Mouse (Mus musculus) MN1 (cell line): ENCODE results near the gene Siglec1.
"Not testable (repeated sequence)": the region's sequence is repeated elsewhere in the genome, so short reads cannot be mapped to it uniquely, and the experiment has no call there.

ENCODE experiments used
- DNase-seq: peaks from one replicate; pipeline ENCODE4 v3.0.0-alpha.2; 2016; ENCODE audit warnings: low spot score

Siglec1 gene

GRCm38 (mm10) chr2:131086667-131087390 is at the start of gene Siglec1:
Siglec1 (minus strand) TSS chr2:131086765.
- DNase-seq, result no peak

DNA sequence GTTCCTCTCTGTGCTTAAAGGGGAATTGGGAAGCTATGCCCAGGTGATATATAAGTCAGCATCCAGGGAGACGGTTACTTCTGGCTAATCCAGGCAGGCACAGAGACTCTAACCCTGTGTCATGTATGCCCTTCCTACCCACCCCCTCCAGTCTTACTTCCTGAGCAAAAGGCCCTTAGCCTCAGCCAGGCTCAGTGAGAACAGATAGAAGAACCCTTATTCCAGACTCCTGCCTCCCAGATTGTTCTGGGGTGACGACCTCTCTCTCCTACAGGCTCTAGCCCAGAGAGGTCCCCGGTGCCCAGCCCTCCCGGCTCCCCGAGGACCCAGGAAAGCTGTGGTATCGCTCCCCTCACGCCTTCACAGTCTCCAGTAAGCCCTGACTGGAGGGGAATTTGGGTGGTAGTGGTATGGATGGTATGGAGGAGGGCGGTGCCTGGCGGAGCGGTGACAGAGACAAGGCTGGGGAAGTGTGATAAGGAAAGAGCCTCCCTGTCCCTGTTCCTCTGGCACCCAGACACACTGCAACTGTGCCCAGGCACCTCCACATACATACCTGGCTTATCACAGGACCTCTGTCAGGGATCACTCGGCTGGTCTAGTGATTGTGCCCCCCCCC is 49.1 kb upstream of the Siglec1 start:
- DNase-seq, result no peak

- no peak for DNase-seq
Measured at GRCm38 (mm10) chr2:131134826-131135400, 48.3 kb upstream of the Siglec1 start.

- no peak for DNase-seq
Measured at GRCm38 (mm10) chr2:131134381-131134780, 47.8 kb upstream of the Siglec1 start.

DNA sequence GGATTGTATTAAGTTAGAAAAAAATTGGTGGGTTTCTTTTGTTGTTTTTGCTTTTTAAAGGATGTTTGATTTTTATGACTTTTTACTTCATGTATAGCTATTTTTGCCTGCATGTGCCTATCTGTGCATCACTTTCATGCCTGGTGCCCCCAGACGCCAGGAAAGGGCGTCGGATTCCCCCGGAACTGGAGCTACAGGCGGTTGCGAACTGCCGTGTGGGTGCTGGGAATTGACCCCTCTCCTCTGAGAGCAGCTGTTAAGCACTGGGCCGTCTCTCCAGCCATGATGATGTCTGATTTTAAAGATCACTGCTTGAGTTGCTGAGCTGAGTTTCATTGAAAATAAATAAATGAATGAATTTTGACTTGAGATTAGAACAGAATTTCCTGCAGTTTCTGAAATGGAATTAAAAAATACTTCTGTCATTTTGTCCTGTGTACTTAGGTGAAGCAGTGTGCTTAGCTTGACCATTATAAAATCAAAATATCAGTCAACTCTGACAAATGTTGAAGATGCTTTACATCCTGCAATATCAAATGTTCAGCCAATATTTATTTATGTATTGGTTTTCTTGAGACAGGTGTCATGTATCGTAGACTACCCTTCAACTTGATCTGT is 46.5 kb upstream of the Siglec1 start, which contains the start of gene Gm11037:
Gene Gm11037, plus strand, starts transcription at position 568 of the 618 bp plus-strand sequence.
- no peak for DNase-seq

- no peak for DNase-seq
Measured at GRCm38 (mm10) chr2:131132111-131132888, 45.7 kb upstream of the Siglec1 start.

DNA sequence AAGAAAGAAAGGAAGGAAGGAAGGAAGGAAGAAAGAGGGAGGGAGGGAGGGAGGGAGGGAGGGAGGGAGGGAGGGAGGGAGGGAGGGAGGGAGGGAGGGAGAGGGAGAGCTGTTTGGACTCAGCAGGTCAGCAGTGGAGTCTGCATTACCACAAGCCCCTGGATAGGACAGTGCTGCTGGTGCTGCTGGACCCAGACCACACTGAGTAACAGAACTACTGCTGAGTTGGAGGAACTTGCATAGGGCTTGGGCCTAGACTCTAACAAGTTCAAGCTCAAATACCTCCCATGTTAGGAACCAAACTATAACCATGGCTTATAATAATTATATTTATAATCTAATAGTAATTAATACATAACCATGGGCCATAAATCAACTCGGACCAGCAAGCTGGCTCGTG is 44.3 kb upstream of the Siglec1 start:
- no peak for DNase-seq

DNA sequence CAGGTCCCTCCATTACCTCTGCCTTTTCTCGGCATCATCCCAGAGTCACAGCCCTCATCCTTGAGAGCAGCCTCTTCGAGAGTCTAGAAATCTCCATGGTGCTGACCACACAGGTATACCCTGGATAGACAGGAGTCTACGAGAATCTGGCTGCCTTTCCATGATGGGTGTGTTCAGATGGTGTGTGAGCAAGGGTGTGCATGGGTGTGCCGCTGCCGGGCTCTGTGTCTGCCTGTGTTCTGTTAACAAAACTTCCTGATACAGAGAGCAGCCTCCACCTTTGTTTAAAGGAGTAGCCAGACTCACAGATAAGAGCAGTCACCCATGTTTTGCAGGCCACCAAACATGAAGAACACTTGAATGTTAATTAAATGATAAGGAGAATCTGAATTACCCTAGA is 43.3 kb upstream of the Siglec1 start:
- DNase-seq, result no peak

DNA sequence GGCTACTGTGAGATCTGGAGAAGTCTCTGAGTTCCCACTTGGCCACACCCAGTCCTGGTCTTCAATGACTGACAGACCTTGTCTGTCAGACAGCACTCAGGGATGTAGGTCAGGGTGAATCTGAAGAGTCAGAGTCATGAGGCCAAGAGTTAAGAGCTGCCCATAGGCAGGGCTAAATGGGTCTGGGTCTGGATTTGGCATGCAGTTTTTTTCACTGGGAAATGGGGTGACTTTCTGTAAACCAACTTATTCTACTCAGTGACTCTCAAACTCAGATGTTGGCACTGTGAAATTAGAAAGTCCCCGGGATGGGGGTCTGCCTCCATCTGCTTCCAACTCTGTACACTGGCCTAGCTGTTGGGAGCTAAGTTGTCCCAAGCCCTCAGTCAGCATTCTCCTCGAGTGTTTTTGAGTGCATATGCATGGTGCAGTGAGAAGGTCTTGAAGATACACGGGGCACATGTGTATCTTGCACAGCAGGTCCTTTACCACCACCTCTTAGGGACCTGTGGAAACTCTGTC is 42.1 kb upstream of the Siglec1 start:
- DNase-seq, result no peak

DNA sequence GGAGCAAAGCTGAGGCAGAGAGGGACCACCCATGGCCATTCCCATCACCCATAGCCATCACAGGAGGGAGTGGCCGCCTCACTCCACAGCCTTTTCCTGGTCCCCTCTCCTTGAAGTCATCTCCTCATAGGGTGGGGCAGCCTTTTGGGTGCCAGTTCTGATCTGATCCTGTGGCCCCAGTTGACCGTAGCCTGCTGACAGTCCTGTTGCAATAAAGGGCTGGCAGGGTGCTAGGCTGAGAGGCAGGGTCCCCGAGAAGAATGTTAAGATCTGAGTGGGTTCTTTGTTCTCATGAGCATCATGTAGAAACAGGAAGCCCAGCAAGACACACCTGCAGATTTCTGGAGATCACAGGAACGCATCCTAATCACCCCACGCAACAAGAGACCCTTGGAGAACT is 41.6 kb upstream of the Siglec1 start:
- no peak for DNase-seq

DNA sequence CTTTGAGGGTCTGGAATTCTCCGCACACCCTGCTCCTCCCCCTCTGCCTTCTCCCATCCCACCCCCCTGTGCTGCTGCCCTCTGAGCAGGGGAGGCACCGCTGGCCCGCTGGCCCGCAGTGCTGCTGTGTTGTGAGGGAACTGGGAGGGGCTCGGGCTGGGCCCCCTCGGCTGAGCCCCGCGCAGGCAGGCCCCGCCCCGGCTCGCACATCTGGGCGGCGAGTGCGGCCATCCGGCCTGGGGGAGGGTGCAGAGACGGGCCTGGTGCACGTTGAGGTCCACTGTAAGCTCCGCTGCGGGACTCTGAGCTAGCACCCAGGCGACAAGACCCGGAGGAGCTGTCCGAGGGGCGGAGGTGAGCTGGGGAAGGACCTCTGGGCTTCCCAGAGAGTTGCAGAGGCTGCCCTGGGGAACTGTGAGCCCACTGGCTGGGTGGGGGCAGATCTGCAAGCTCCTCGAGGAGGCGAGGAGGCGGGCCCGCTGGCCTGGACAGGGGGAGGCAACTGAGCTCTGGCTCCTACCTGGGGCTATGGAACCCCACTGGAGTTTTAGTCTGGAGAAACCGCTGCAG is 40.7 kb upstream of the Siglec1 start, which contains the start of gene Hspa12b:
Gene Hspa12b, plus strand, starts transcription at position 120 of the 570 bp plus-strand sequence.
- peak; percentile 65 for DNase-seq

GRCm38 (mm10) chr2:131125964-131126815 is 39.6 kb upstream of the Siglec1 start:
- DNase-seq, result no peak

- DNase-seq, result no peak
Measured at GRCm38 (mm10) chr2:131125157-131125963, 38.8 kb upstream of the Siglec1 start.

- DNase-seq, result no peak
Measured at GRCm38 (mm10) chr2:131124166-131124565, 37.6 kb upstream of the Siglec1 start.

DNA sequence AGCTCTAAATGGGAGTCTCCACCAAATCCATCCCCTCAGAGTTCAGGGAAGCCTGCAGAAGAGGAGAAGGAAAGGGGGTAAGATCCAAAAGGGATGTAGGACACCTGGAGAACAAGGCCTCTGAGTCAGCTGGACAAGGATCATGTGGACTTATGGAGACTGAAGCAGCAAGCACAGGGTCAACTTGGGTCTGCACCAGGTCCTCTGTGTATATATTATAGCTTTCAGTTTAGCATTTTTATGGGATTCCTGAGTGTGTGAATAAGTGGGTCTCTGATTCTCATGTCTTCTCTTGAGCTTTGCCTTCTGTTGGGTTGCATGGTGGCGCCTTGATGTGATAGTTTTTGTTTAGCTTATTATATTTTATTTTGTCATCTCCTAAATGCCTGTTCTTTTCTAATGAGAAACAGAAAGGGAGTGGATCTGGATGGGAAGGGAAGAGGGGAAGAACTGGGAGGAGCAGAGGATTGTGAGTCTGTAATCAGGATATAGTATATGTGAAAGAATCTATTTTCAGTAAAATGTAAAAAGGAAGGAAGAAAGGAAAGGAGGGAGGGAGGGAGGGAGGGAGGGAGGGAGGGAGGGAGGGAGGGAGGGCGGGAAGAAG is 32.5 kb upstream of the Siglec1 start:
- DNase-seq, result no peak

DNA sequence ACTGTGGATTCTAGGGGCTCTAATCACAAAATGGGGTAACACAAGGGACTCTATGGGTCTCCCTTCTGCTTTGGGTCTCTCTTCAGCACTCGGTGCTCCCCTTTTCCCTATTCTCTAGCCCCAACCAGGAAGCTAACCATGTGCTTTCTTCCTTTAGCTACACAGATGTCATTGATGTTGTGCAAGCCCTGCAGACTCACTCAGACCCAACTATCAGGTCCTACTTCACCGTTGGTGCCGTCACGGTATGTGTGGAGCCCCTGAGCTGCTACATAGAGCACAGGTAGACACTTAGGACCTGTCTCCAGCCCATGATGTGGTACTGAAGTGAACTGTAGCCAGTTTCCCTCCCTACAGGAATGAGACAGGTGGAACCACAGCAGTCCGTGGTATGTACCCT is 19.4 kb upstream of the Siglec1 start:
- no peak for DNase-seq

DNA sequence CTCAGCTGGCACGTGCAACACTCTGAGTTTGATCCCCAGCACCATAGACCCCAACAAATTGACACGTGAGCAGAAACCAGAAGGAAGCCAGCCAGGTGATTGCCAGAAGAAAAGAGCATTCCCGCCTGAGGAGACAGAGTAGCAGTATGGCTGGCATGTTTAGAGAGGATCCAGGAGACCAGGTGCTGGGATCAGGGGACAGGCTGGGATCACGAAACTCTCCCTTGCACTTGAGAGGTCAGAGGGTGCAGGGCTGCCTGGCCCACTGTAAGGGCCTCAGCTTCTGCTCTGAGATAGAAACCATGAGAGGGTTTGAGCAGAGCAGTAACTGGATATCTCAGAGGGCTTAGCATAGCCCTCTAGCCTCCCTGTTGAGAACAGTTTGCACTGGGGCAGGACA is 18.5 kb upstream of the Siglec1 start:
- not testable (repeated sequence) for DNase-seq

DNA sequence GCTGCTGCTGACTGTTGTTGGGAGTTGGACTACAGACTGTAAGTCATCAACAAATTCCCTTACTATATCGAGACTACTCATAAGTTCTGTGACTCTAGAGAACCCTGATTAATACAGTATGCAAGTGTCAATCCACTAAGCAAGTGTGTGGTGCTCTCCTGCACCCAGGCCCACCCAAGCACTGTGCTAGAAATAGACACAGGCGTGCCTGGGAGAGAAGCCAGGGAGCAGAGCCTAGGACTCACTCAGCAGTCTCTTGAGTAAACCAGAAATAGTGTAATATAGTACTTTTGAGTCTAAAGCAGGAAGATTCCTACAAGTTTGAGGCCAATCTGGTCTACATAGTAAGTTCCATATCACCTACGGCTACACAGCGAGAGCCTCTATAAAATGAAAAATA is 17.5 kb upstream of the Siglec1 start:
- DNase-seq, result no peak

DNA sequence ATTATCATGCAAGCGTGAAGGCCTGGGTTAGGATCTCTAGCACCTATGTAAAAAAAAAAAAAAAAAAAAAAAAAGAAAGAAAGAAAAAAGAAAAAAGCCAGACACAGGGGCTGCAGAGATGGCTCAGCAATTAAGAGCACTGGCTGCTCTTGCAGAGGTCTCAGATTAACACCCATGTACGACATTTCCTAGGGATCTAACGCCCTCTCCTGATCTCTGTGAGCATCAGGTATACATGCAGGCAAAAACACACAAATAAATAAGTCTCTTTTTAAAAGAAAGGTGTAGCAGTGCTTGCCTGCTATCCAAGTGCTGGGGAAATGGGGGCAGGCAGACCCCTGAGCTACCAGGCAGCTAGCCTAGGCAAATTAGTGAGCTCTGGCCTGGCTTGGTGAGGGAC is 15.0 kb upstream of the Siglec1 start:
- no peak for DNase-seq
